Mouse (Mus musculus): ENCODE measurements around the gene Cradd. TPM values are rescaled to one million over a fixed set of nuclear protein-coding genes. Genes with fewer than 3 reads are reported as not detected.

The Cradd gene
- polyA plus RNA-seq, 1 experiment = 9.5 TPM

- no peak overlapping the region for H3K4me2 ChIP-seq (ENCODE audit: low read depth)
- no peaks in the 10 kb centered on the region for H3K36me3 ChIP-seq (ENCODE audit: control insufficient read depth, insufficient read depth)
- H3K27me3 ChIP-seq (ENCODE audit: control insufficient read depth, insufficient read depth, insufficient read length) = no peaks in the 10 kb centered on the region
- H3K79me2 ChIP-seq (ENCODE audit: control insufficient read depth, insufficient read depth) = no peaks in the 10 kb centered on the region
- TF ChIP-seq REST (IDR thresholded peaks at IDR 0.05; ENCODE audit: insufficient read depth, insufficient read length) = no peak
- no peak for TF ChIP-seq MYOD1 (IDR thresholded peaks at IDR 0.05; ENCODE audit: control insufficient read depth in 1 of 3, insufficient read length in 2 of 3, low read depth in 2 of 3)
- no peak for TF ChIP-seq SRF (IDR thresholded peaks at IDR 0.05; ENCODE audit: control insufficient read depth, insufficient read length, low read depth)
- no peak for TF ChIP-seq POLR2A (IDR thresholded peaks at IDR 0.05; ENCODE audit: insufficient read length, low read depth)
- no peak for TF ChIP-seq CEBPB (IDR thresholded peaks at IDR 0.05; ENCODE audit: insufficient read depth, poor library complexity, severe bottlenecking)
- TF ChIP-seq TCF12 (IDR thresholded peaks at IDR 0.05; ENCODE audit: insufficient read depth, poor library complexity, severe bottlenecking) = no peak
- no peak for TF ChIP-seq MYOG (IDR thresholded peaks at IDR 0.05; ENCODE audit: control insufficient read depth in 1 of 3, insufficient read depth in 1 of 3, insufficient read length in 2 of 3, low read depth in 2 of 3)
- no peak for TF ChIP-seq E2F4 (IDR thresholded peaks at IDR 0.05; ENCODE audit: insufficient read depth)
- TF ChIP-seq TCF3 (IDR thresholded peaks at IDR 0.05; ENCODE audit: insufficient read length, low read depth) = no peak
- TF ChIP-seq USF1 (IDR thresholded peaks at IDR 0.05; ENCODE audit: low read depth) = no peak
- no peak for TF ChIP-seq POLR2AphosphoS2 (IDR thresholded peaks at IDR 0.05; ENCODE audit: insufficient read length, low read depth)
- H3ac ChIP-seq (ENCODE audit: control insufficient read depth, insufficient read length) = no peak overlapping the region
- H3K4me3 ChIP-seq = no peak overlapping the region
Measured at GRCm38 (mm10) chr10:95289819-95290218, 34.1 kb downstream of the Cradd start.

GRCm38 (mm10) chr10:95288206-95288605 is 35.7 kb downstream of the Cradd start:
- no peak for TF ChIP-seq SRF (IDR thresholded peaks at IDR 0.05; ENCODE audit: control insufficient read depth, insufficient read length, low read depth)
- TF ChIP-seq POLR2AphosphoS2 (IDR thresholded peaks at IDR 0.05; ENCODE audit: insufficient read length, low read depth) = no peak
- TF ChIP-seq CEBPB (IDR thresholded peaks at IDR 0.05; ENCODE audit: insufficient read depth, poor library complexity, severe bottlenecking) = no peak
- TF ChIP-seq TCF3 (IDR thresholded peaks at IDR 0.05; ENCODE audit: insufficient read length, low read depth) = no peak
- no peak for TF ChIP-seq MYOD1 (IDR thresholded peaks at IDR 0.05; ENCODE audit: control insufficient read depth in 1 of 3, insufficient read length in 2 of 3, low read depth in 2 of 3)
- no peak for TF ChIP-seq MYOG (IDR thresholded peaks at IDR 0.05; ENCODE audit: control insufficient read depth in 1 of 3, insufficient read depth in 1 of 3, insufficient read length in 2 of 3, low read depth in 2 of 3)
- no peak for TF ChIP-seq MAX (IDR thresholded peaks at IDR 0.05; ENCODE audit: low read depth)
- Histone ChIP-seq H3K27me3 (ENCODE audit: control insufficient read depth, insufficient read depth, insufficient read length) (no peaks in the 10 kb centered on the region), H3ac (ENCODE audit: control insufficient read depth, insufficient read length) (no peak overlapping the region), H3K4me3 (no peak overlapping the region), H3K79me2 (ENCODE audit: control insufficient read depth, insufficient read depth) (no peaks in the 10 kb centered on the region), H3K36me3 (ENCODE audit: control insufficient read depth, insufficient read depth) (no peaks in the 10 kb centered on the region), H3K4me2 (ENCODE audit: low read depth) (no peak overlapping the region)

- Histone ChIP-seq H3ac (ENCODE audit: control insufficient read depth, insufficient read length) (no peak overlapping the region), H3K79me2 (ENCODE audit: control insufficient read depth, insufficient read depth) (no peaks in the 10 kb centered on the region), H3K27me3 (ENCODE audit: control insufficient read depth, insufficient read depth, insufficient read length) (no peaks in the 10 kb centered on the region), H3K4me3 (no peak overlapping the region), H3K4me2 (ENCODE audit: low read depth) (no peak overlapping the region), H3K36me3 (ENCODE audit: control insufficient read depth, insufficient read depth) (no peaks in the 10 kb centered on the region)
- no peak for TF ChIP-seq USF1 (IDR thresholded peaks at IDR 0.05; ENCODE audit: low read depth)
- TF ChIP-seq TCF3 (IDR thresholded peaks at IDR 0.05; ENCODE audit: insufficient read length, low read depth) = no peak
- TF ChIP-seq TCF12 (IDR thresholded peaks at IDR 0.05; ENCODE audit: insufficient read depth, poor library complexity, severe bottlenecking) = no peak
- no peak for TF ChIP-seq MAX (IDR thresholded peaks at IDR 0.05; ENCODE audit: low read depth)
- TF ChIP-seq MYOD1 (IDR thresholded peaks at IDR 0.05; ENCODE audit: control insufficient read depth in 1 of 3, insufficient read length in 2 of 3, low read depth in 2 of 3) = no peak
- no peak for TF ChIP-seq SRF (IDR thresholded peaks at IDR 0.05; ENCODE audit: control insufficient read depth, insufficient read length, low read depth)
- TF ChIP-seq POLR2AphosphoS2 (IDR thresholded peaks at IDR 0.05; ENCODE audit: insufficient read length, low read depth) = no peak
- no peak for TF ChIP-seq POLR2A (IDR thresholded peaks at IDR 0.05; ENCODE audit: insufficient read length, low read depth)
- TF ChIP-seq E2F4 (IDR thresholded peaks at IDR 0.05; ENCODE audit: insufficient read depth) = no peak
- no peak for TF ChIP-seq MYOG (IDR thresholded peaks at IDR 0.05; ENCODE audit: control insufficient read depth in 1 of 3, insufficient read depth in 1 of 3, insufficient read length in 2 of 3, low read depth in 2 of 3)
- no peak for TF ChIP-seq REST (IDR thresholded peaks at IDR 0.05; ENCODE audit: insufficient read depth, insufficient read length)
- no peak for TF ChIP-seq CEBPB (IDR thresholded peaks at IDR 0.05; ENCODE audit: insufficient read depth, poor library complexity, severe bottlenecking)
Measured at GRCm38 (mm10) chr10:95287351-95287750, 36.6 kb downstream of the Cradd start.

GRCm38 (mm10) chr10:95283434-95283833 is 40.5 kb downstream of the Cradd start:
- Histone ChIP-seq H3K4me3 (no peak overlapping the region), H3ac (ENCODE audit: control insufficient read depth, insufficient read length) (no peak overlapping the region), H3K4me2 (ENCODE audit: low read depth) (no peak overlapping the region), H3K27me3 (ENCODE audit: control insufficient read depth, insufficient read depth, insufficient read length) (no peaks in the 10 kb centered on the region), H3K36me3 (ENCODE audit: control insufficient read depth, insufficient read depth) (no peaks in the 10 kb centered on the region), H3K79me2 (ENCODE audit: control insufficient read depth, insufficient read depth) (no peaks in the 10 kb centered on the region)
- peak in 1 of 3 experiments; percentile 20 for TF ChIP-seq MYOG (IDR thresholded peaks at IDR 0.05; ENCODE audit: control insufficient read depth in 1 of 3, insufficient read depth in 1 of 3, insufficient read length in 2 of 3, low read depth in 2 of 3)
- no peak for TF ChIP-seq MYOD1 (IDR thresholded peaks at IDR 0.05; ENCODE audit: control insufficient read depth in 1 of 3, insufficient read length in 2 of 3, low read depth in 2 of 3)
- TF ChIP-seq USF1 (IDR thresholded peaks at IDR 0.05; ENCODE audit: low read depth) = no peak
- TF ChIP-seq SRF (IDR thresholded peaks at IDR 0.05; ENCODE audit: control insufficient read depth, insufficient read length, low read depth) = no peak

- no peak overlapping the region for H3K4me2 ChIP-seq (ENCODE audit: low read depth)
- TF ChIP-seq E2F4 (IDR thresholded peaks at IDR 0.05; ENCODE audit: insufficient read depth) (no peak), TCF3 (IDR thresholded peaks at IDR 0.05; ENCODE audit: insufficient read length, low read depth) (no peak), SRF (IDR thresholded peaks at IDR 0.05; ENCODE audit: control insufficient read depth, insufficient read length, low read depth) (no peak), REST (IDR thresholded peaks at IDR 0.05; ENCODE audit: insufficient read depth, insufficient read length) (no peak), MYOD1 (IDR thresholded peaks at IDR 0.05; ENCODE audit: control insufficient read depth in 1 of 3, insufficient read length in 2 of 3, low read depth in 2 of 3) (no peak), USF1 (IDR thresholded peaks at IDR 0.05; ENCODE audit: low read depth) (no peak), POLR2AphosphoS2 (IDR thresholded peaks at IDR 0.05; ENCODE audit: insufficient read length, low read depth) (no peak), MAX (IDR thresholded peaks at IDR 0.05; ENCODE audit: low read depth) (no peak), CEBPB (IDR thresholded peaks at IDR 0.05; ENCODE audit: insufficient read depth, poor library complexity, severe bottlenecking) (no peak), TCF12 (IDR thresholded peaks at IDR 0.05; ENCODE audit: insufficient read depth, poor library complexity, severe bottlenecking) (no peak), POLR2A (IDR thresholded peaks at IDR 0.05; ENCODE audit: insufficient read length, low read depth) (no peak), MYOG (IDR thresholded peaks at IDR 0.05; ENCODE audit: control insufficient read depth in 1 of 3, insufficient read depth in 1 of 3, insufficient read length in 2 of 3, low read depth in 2 of 3) (no peak)
- H3K36me3 ChIP-seq (ENCODE audit: control insufficient read depth, insufficient read depth) = no peaks in the 10 kb centered on the region
- no peak overlapping the region for H3K4me3 ChIP-seq
- H3K27me3 ChIP-seq (ENCODE audit: control insufficient read depth, insufficient read depth, insufficient read length) = no peaks in the 10 kb centered on the region
- H3K79me2 ChIP-seq (ENCODE audit: control insufficient read depth, insufficient read depth) = no peaks in the 10 kb centered on the region
- no peak overlapping the region for H3ac ChIP-seq (ENCODE audit: control insufficient read depth, insufficient read length)
Measured at GRCm38 (mm10) chr10:95281996-95282395, 41.9 kb downstream of the Cradd start.
